Mouse (Mus musculus): ENCODE data around the gene Dmwd. TPM values are rescaled to one million over a fixed set of nuclear protein-coding genes. Genes with fewer than 3 reads are reported as not detected.

The Dmwd gene
- polyA plus RNA-seq, 1 experiment from 2014 or later = 28.7 TPM

DNA sequence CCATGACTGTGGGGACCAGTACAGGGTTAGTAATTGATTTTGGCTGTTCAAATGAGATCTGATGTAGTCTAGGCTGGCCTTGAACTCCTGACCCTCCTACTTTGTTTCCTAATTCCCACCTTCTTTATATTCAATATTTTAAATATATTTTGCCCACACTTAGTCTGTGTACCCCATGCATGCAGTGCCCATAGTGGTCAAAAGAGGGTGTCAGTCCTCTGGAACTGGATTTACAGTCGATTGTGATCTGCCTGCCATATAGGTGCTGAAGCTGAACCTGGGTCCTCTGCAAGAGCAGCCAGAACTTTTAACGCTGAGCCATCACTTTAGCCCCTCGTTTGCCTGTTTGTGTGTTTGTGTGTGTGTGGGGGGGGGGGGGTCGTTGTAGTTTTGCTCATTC, 54.6 kb downstream of the Dmwd start:
- H3K4me3 ChIP-seq (ENCODE audit: low read depth, low read length) = peak overlapping the region; percentile 58
- 38% methylated on average over 4 of the region's 4 CpGs for WGBS
- H3K4me1 ChIP-seq (ENCODE audit: control insufficient read depth, insufficient read depth, low read length) = peaks cover 8% of the 10 kb centered on the region
- peak overlapping the region; percentile 76 for H3K27ac ChIP-seq (ENCODE audit: low read length)
- H3K4me2 ChIP-seq (ENCODE audit: low read length) = peak overlapping the region; percentile 61
- ATAC-seq = 0 out of 2 replicates have a peak, but pooled peaks have one; percentile 19
- H3K27me3 ChIP-seq (ENCODE audit: control insufficient read depth, insufficient read depth, low read depth, low read length) = no peaks in the 10 kb centered on the region
- H3K9me3 ChIP-seq (replicated peaks; ENCODE audit: control insufficient read depth, low read length, poor library complexity, severe bottlenecking) = no peaks in the 10 kb centered on the region
- H3K9ac ChIP-seq (ENCODE audit: low read depth, low read length) = peak overlapping the region; percentile 30; the same call in 1 of the 2 replicates
- H3K36me3 ChIP-seq (ENCODE audit: control insufficient read depth, insufficient read depth, low read length) = peaks cover 7% of the 10 kb centered on the region

DNA sequence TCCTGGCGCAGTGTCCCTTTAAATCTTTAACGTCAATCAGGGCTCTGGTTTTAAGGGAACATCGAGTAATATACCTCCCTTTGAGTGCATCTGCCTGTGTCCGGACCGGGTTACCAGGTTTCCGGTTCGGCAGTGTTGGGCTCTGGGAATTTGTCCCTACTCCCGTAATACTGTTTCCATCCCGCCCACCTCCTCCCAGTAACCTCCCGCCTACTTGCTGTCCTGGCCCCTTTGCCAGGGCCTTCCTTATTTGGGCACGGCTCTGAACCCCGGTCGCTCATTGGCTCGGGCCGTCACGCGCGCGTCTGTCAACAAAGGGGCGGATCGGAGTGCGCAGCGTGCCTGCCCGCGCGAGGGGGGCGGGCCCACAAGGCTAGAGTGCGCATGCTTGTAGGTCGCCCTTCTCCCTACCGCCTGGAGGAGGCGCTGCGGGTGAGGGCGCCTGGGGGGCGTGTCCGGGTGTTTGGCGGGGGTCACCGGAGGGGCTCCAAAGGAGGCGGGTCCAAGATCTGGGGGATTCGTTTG, 55.4 kb downstream of the Dmwd start:
- H3K27me3 ChIP-seq (ENCODE audit: control insufficient read depth, insufficient read depth, low read depth, low read length) = no peaks in the 10 kb centered on the region
- peak overlapping the region; percentile 61 for H3K4me2 ChIP-seq (ENCODE audit: low read length)
- peak; percentile 99 for ATAC-seq
- peaks cover 8% of the 10 kb centered on the region for H3K4me1 ChIP-seq (ENCODE audit: control insufficient read depth, insufficient read depth, low read length)
- H3K36me3 ChIP-seq (ENCODE audit: control insufficient read depth, insufficient read depth, low read length) = peaks cover 13% of the 10 kb centered on the region
- under 1% methylated on average over 39 of the region's 39 CpGs for WGBS
- peak overlapping the region; percentile 70 for H3K9ac ChIP-seq (ENCODE audit: low read depth, low read length)
- H3K4me3 ChIP-seq (ENCODE audit: low read depth, low read length) = peak overlapping the region; percentile 58
- no peaks in the 10 kb centered on the region for H3K9me3 ChIP-seq (replicated peaks; ENCODE audit: control insufficient read depth, low read length, poor library complexity, severe bottlenecking)
- H3K27ac ChIP-seq (ENCODE audit: low read length) = peak overlapping the region; percentile 87

Small RNAs within 50 kb of the gene (microRNA-seq; reads per million reads assigned to microRNA genes)
- gene Mir3100 = not detected

Other genes starting within 250 kb of the Dmwd start
- 0.45 and 0.69 TPM in 2 replicates for gene Mill2, start 236.3 kb upstream of the Dmwd start, polyA plus RNA-seq (2015; fragmentation: Nextera tagmentation; extraction: Ambion mirVana)
- 25.4 and 29.9 TPM in 2 replicates for gene Pglyrp1, start 204.9 kb upstream of the Dmwd start, polyA plus RNA-seq (2015; fragmentation: Nextera tagmentation; extraction: Ambion mirVana)
- 24.7 and 31.2 TPM in 2 replicates for gene Ccdc61, start 165.8 kb upstream of the Dmwd start, polyA plus RNA-seq (2015; fragmentation: Nextera tagmentation; extraction: Ambion mirVana)
- gene Nova2, start 150.3 kb upstream of the Dmwd start, polyA plus RNA-seq (2015; fragmentation: Nextera tagmentation; extraction: Ambion mirVana) = 11.9 and 14.3 TPM in 2 replicates
- gene Nanos2, start 88.8 kb upstream of the Dmwd start, polyA plus RNA-seq (2015; fragmentation: Nextera tagmentation; extraction: Ambion mirVana) = 0.52 and 0.79 TPM in 2 replicates
- gene Mypop, start 85.0 kb upstream of the Dmwd start, polyA plus RNA-seq (2015; fragmentation: Nextera tagmentation; extraction: Ambion mirVana) = 3.9 and 5.1 TPM in 2 replicates
- gene Irf2bp1, start 72.2 kb upstream of the Dmwd start, polyA plus RNA-seq (2015; fragmentation: Nextera tagmentation; extraction: Ambion mirVana) = 26.0 and 26.7 TPM in 2 replicates
- gene Foxa3, start 52.7 kb upstream of the Dmwd start, polyA plus RNA-seq (2015; fragmentation: Nextera tagmentation; extraction: Ambion mirVana) = not detected in 2 replicates
- gene Sympk, start 51.9 kb upstream of the Dmwd start, polyA plus RNA-seq (2015; fragmentation: Nextera tagmentation; extraction: Ambion mirVana) = 25.6 and 28.7 TPM in 2 replicates
- gene Rsph6a, start 21.5 kb upstream of the Dmwd start, polyA plus RNA-seq (2015; fragmentation: Nextera tagmentation; extraction: Ambion mirVana) = 0.14 and 0.28 TPM in 2 replicates
- gene Dmpk, start 7.6 kb downstream of the Dmwd start, polyA plus RNA-seq (2015; fragmentation: Nextera tagmentation; extraction: Ambion mirVana) = 6.9 and 8.1 TPM in 2 replicates
- gene Six5, start 18.4 kb downstream of the Dmwd start, polyA plus RNA-seq (2015; fragmentation: Nextera tagmentation; extraction: Ambion mirVana) = 1.5 and 1.6 TPM in 2 replicates
- 8.2 and 9.5 TPM in 2 replicates for gene Gm4969, start 42.1 kb downstream of the Dmwd start, polyA plus RNA-seq (2015; fragmentation: Nextera tagmentation; extraction: Ambion mirVana)
- 18.2 and 21.1 TPM in 2 replicates for gene Fbxo46, start 43.6 kb downstream of the Dmwd start, polyA plus RNA-seq (2015; fragmentation: Nextera tagmentation; extraction: Ambion mirVana)
- 24.9 and 28.8 TPM in 2 replicates for gene Qpctl, start 73.1 kb downstream of the Dmwd start, polyA plus RNA-seq (2015; fragmentation: Nextera tagmentation; extraction: Ambion mirVana)
- gene Snrpd2, start 73.5 kb downstream of the Dmwd start, polyA plus RNA-seq (2015; fragmentation: Nextera tagmentation; extraction: Ambion mirVana) = 105 TPM in 2 replicates
- 4.0 and 4.8 TPM in 2 replicates for gene Gipr, start 89.9 kb downstream of the Dmwd start, polyA plus RNA-seq (2015; fragmentation: Nextera tagmentation; extraction: Ambion mirVana)
- 10.6 TPM in 2 replicates for gene Eml2, start 100.2 kb downstream of the Dmwd start, polyA plus RNA-seq (2015; fragmentation: Nextera tagmentation; extraction: Ambion mirVana)
- gene Gpr4, start 136.3 kb downstream of the Dmwd start, polyA plus RNA-seq (2015; fragmentation: Nextera tagmentation; extraction: Ambion mirVana) = 3.4 and 4.5 TPM in 2 replicates
- 33.8 and 36.5 TPM in 2 replicates for gene Opa3, start 152.1 kb downstream of the Dmwd start, polyA plus RNA-seq (2015; fragmentation: Nextera tagmentation; extraction: Ambion mirVana)
- 35.5 and 40.9 TPM in 2 replicates for gene Vasp, start 195.6 kb downstream of the Dmwd start, polyA plus RNA-seq (2015; fragmentation: Nextera tagmentation; extraction: Ambion mirVana)
- gene Ppm1n, start 203.8 kb downstream of the Dmwd start, polyA plus RNA-seq (2015; fragmentation: Nextera tagmentation; extraction: Ambion mirVana) = 1.5 and 1.6 TPM in 2 replicates
- 111 and 114 TPM in 2 replicates for gene Rtn2, start 206.4 kb downstream of the Dmwd start, polyA plus RNA-seq (2015; fragmentation: Nextera tagmentation; extraction: Ambion mirVana)
- 0.06 TPM in 2 replicates for gene Fosb, start 233.8 kb downstream of the Dmwd start, polyA plus RNA-seq (2015; fragmentation: Nextera tagmentation; extraction: Ambion mirVana)